Mouse (Mus musculus) megakaryocyte, embryonic 14.5 days (primary cell): ENCODE results near the gene Fcer1g. TPM values are rescaled to one million over a fixed set of nuclear protein-coding genes. Genes with fewer than 3 reads are reported as not detected.
A peak's percentile ranks its signal among the peaks of the same experiment; 100 is the strongest.

Source experiments
- H3K27me3 ChIP-seq: replicated peaks from 2 replicates; pipeline ENCODE3; 2012; ENCODE audit warnings: inconsistent platforms
- H3K36me3 ChIP-seq: replicated peaks from 2 replicates; pipeline ENCODE3; 2012; ENCODE audit warnings: low read length, inconsistent platforms, mixed read lengths
- H3K4me1 ChIP-seq: 2 replicates; pipeline ENCODE4 v1.6.1; 2012; ENCODE audit warnings: inconsistent platforms
- H3K4me3 ChIP-seq: replicated peaks from 2 replicates; pipeline ENCODE3; 2012; ENCODE audit warnings: moderate library complexity, mild to moderate bottlenecking, inconsistent platforms
- H3K9me3 ChIP-seq: 2 replicates; pipeline ENCODE4 v1.6.1; 2012; ENCODE audit warnings: inconsistent platforms
- FLI1 ChIP-seq: IDR thresholded peaks from 2 replicates; pipeline ENCODE4 v1.6.1; 2012; ENCODE audit warnings: low read length, inconsistent platforms, mixed read lengths
- GATA1 ChIP-seq: IDR thresholded peaks from 3 replicates; pipeline ENCODE4 v1.6.1; 2012; ENCODE audit warnings: mixed read lengths, low read length, inconsistent platforms, borderline replicate concordance
- polyA plus RNA-seq: library from polyadenylated mRNA; stranded (reverse); fragments of >175 nt; gene quantifications from 2 replicates; pipeline ENCODE4 v1.2.3, GENCODE M21; 2012; ENCODE audit warnings: low replicate concordance; ENCODE audit not compliant: insufficient read depth

Fcer1g gene
- polyA plus RNA-seq, 1 experiment: 57.4 TPM

GRCm38 (mm10) chr1:171231844-171232243, 2.3 kb downstream of the Fcer1g start:
- Histone ChIP-seq H3K4me3 (peak overlapping the region; percentile 91), H3K4me1 (peaks cover 61% of the 10 kb centered on the region), H3K36me3 (peaks cover 68% of the 10 kb centered on the region), H3K9me3 (no peaks in the 10 kb centered on the region), H3K27me3 (no peaks in the 10 kb centered on the region)
- TF ChIP-seq FLI1: no peak
- no peak for TF ChIP-seq GATA1

GRCm38 (mm10) chr1:171230215-171230614, 4.0 kb downstream of the Fcer1g start:
- Histone ChIP-seq H3K36me3 (peaks cover 63% of the 10 kb centered on the region), H3K4me3 (no peak overlapping the region), H3K4me1 (peaks cover 55% of the 10 kb centered on the region), H3K9me3 (no peaks in the 10 kb centered on the region), H3K27me3 (no peaks in the 10 kb centered on the region)
- TF ChIP-seq FLI1: no peak
- TF ChIP-seq GATA1: no peak

- Histone ChIP-seq H3K4me1 (peaks cover 50% of the 10 kb centered on the region), H3K36me3 (peaks cover 63% of the 10 kb centered on the region)
Measured at GRCm38 (mm10) chr1:171229750-171230149, 4.4 kb downstream of the Fcer1g start.

GRCm38 (mm10) chr1:171227879-171228278, 6.3 kb downstream of the Fcer1g start:
- H3K36me3 ChIP-seq: peaks cover 55% of the 10 kb centered on the region

More at GRCm38 (mm10) chr1:171229750-171230149, 4.4 kb downstream of the Fcer1g start:
- no peak for TF ChIP-seq FLI1
- no peak for TF ChIP-seq GATA1
- Histone ChIP-seq H3K27me3 (no peaks in the 10 kb centered on the region), H3K4me3 (no peak overlapping the region), H3K9me3 (no peaks in the 10 kb centered on the region)

GRCm38 (mm10) chr1:171226780-171227179, 7.4 kb downstream of the Fcer1g start:
- no peaks in the 10 kb centered on the region for H3K9me3 ChIP-seq
- no peaks in the 10 kb centered on the region for H3K27me3 ChIP-seq
- no peak overlapping the region for H3K4me3 ChIP-seq
- no peak for TF ChIP-seq FLI1
- TF ChIP-seq GATA1: no peak
- H3K4me1 ChIP-seq: peaks cover 32% of the 10 kb centered on the region
- H3K36me3 ChIP-seq: peaks cover 55% of the 10 kb centered on the region

More at GRCm38 (mm10) chr1:171227879-171228278, 6.3 kb downstream of the Fcer1g start:
- no peak for TF ChIP-seq FLI1
- no peak for TF ChIP-seq GATA1
- Histone ChIP-seq H3K4me3 (no peak overlapping the region), H3K9me3 (no peaks in the 10 kb centered on the region), H3K27me3 (no peaks in the 10 kb centered on the region), H3K4me1 (peaks cover 39% of the 10 kb centered on the region)

GRCm38 (mm10) chr1:171224857-171225256, 9.3 kb downstream of the Fcer1g start, which contains the start of gene Apoa2:
TSS of gene Apoa2 (plus strand) at chr1:171225054.
- no peak for TF ChIP-seq GATA1
- TF ChIP-seq FLI1: no peak
- Histone ChIP-seq H3K9me3 (no peaks in the 10 kb centered on the region), H3K4me1 (peaks cover 30% of the 10 kb centered on the region), H3K36me3 (peaks cover 51% of the 10 kb centered on the region), H3K4me3 (no peak within 1 kb of the TSS), H3K27me3 (no peaks in the 10 kb centered on the region)

GRCm38 (mm10) chr1:171223796-171224195, 10.4 kb downstream of the Fcer1g start:
- no peaks in the 10 kb centered on the region for H3K27me3 ChIP-seq
- H3K9me3 ChIP-seq: no peaks in the 10 kb centered on the region
- peaks cover 30% of the 10 kb centered on the region for H3K4me1 ChIP-seq
- H3K36me3 ChIP-seq: peaks cover 53% of the 10 kb centered on the region
- H3K4me3 ChIP-seq: no peak overlapping the region
- TF ChIP-seq GATA1 (no peak), FLI1 (no peak)

GRCm38 (mm10) chr1:171223168-171223567, 11.0 kb downstream of the Fcer1g start:
- Histone ChIP-seq H3K36me3 (peaks cover 53% of the 10 kb centered on the region), H3K27me3 (no peaks in the 10 kb centered on the region), H3K4me3 (peak overlapping the region; percentile 93), H3K9me3 (no peaks in the 10 kb centered on the region), H3K4me1 (peaks cover 30% of the 10 kb centered on the region)
- TF ChIP-seq FLI1 (no peak), GATA1 (no peak)

- H3K9me3 ChIP-seq: no peaks in the 10 kb centered on the region
- peaks cover 53% of the 10 kb centered on the region for H3K36me3 ChIP-seq
- peak within 1 kb of the TSS; percentile 93 for H3K4me3 ChIP-seq
- peaks cover 30% of the 10 kb centered on the region for H3K4me1 ChIP-seq
- H3K27me3 ChIP-seq: no peaks in the 10 kb centered on the region
- TF ChIP-seq GATA1 (no peak), FLI1 (no peak)
Measured at GRCm38 (mm10) chr1:171222238-171223155, 11.7 kb downstream of the Fcer1g start, which contains the start of gene Tomm40l. TSS of gene Tomm40l (minus strand) at chr1:171222514.
